Mouse (Mus musculus) stomach, postnatal 0 days (tissue): ENCODE measurements at regions not wholly inside any gene's neighbourhood (a gene's known extent, or its start where the extent isn't known, plus 50 kb on each side); places are given as distances from the start of the nearest gene placed in this dataset.

ENCODE experiments used
- CTCF ChIP-seq: IDR thresholded peaks from 2 replicates; pipeline ENCODE4 v1.5.1; 2016; ENCODE audit warnings: antibody characterized with exemption, low read depth, mild to moderate bottlenecking, moderate library complexity
- EP300 ChIP-seq: optimal IDR thresholded peaks from 2 replicates; pipeline ENCODE3; 2016; ENCODE audit warnings: antibody characterized with exemption

- TF ChIP-seq CTCF, result no peak
- no peak for TF ChIP-seq EP300
These were observed 471.3 kb upstream of the Kcnab2 start for GRCm38 (mm10) chr4:152948956-152949355.
